Mouse (Mus musculus) forebrain, embryonic 16.5 days (tissue): Measurements from ENCODE around the gene Chd2. TPM values are rescaled to one million over a fixed set of nuclear protein-coding genes. Genes with fewer than 3 reads are reported as not detected.
A peak's percentile ranks its signal among the peaks of the same experiment; 100 is the strongest.

ENCODE experiments used
- ATAC-seq: fragments of 200-750 bp; cut with Nextera tagmentation; 2 replicates; pipeline ENCODE4 v1.8.0; 2017; ENCODE audit warnings: mild to moderate bottlenecking, moderate library complexity
- H3K27ac ChIP-seq: fragments of 300-500 bp; sonication (generic); 2 replicates; pipeline ENCODE4 v1.5.1; 2014; ENCODE audit warnings: low read length, control low read depth
- H3K27me3 ChIP-seq: fragments of 300-500 bp; sonication (generic); replicated peaks from 2 replicates; pipeline ENCODE4 v1.6.1; 2014; ENCODE audit warnings: low read length; ENCODE audit not compliant: control insufficient read depth, insufficient read depth
- H3K36me3 ChIP-seq: fragments of 300-500 bp; sonication (generic); 2 replicates; pipeline ENCODE4 v1.6.1; 2014; ENCODE audit not compliant: control insufficient read depth, insufficient read depth
- H3K4me1 ChIP-seq: fragments of 300-500 bp; sonication (generic); replicated peaks from 2 replicates; pipeline ENCODE4 v1.6.1; 2014; ENCODE audit warnings: low read length; ENCODE audit not compliant: control insufficient read depth, insufficient read depth
- H3K4me2 ChIP-seq: fragments of 300-500 bp; sonication (generic); 2 replicates; pipeline ENCODE4 v1.6.1; 2014; ENCODE audit warnings: mild to moderate bottlenecking, low read length, control low read depth
- H3K4me3 ChIP-seq: fragments of 300-500 bp; sonication (generic); replicated peaks from 2 replicates; pipeline ENCODE4 v1.5.1; 2014; ENCODE audit warnings: mild to moderate bottlenecking, low read length, control low read depth
- H3K9ac ChIP-seq: fragments of 300-500 bp; sonication (generic); replicated peaks from 2 replicates; pipeline ENCODE4 v1.6.1; 2014; ENCODE audit warnings: low read depth, low read length, control low read depth
- H3K9me3 ChIP-seq: fragments of 300-500 bp; sonication (generic); 2 replicates; pipeline ENCODE4 v1.6.1; 2016; ENCODE audit warnings: low read length; ENCODE audit not compliant: control insufficient read depth
- WGBS: fragments of 180-500 bp; shearing (Covaris S2); extraction: QIAGEN DNeasy Blood & Tissue Kit; methylation state at CpG from one replicate; pipeline ENCODE4 v1.1.7; 2014; 5-methylcytosine and 5-hydroxymethylcytosine counted together
- polyA plus RNA-seq: library from polyadenylated mRNA; unstranded; fragments of >200 nt; fragmentation: Nextera tagmentation; extraction: Ambion mirVana; gene quantifications from 2 replicates; pipeline ENCODE4 v1.2.1, GENCODE M21; 2015

The Chd2 gene
- polyA plus RNA-seq, 1 experiment from 2014 or later: 60.2 TPM

GRCm38 (mm10) chr7:73419375-73419774 is 122.3 kb downstream of the Chd2 start:
- Histone ChIP-seq H3K4me1 (peaks cover 24% of the 10 kb centered on the region), H3K9ac (no peak overlapping the region), H3K27me3 (no peaks in the 10 kb centered on the region), H3K9me3 (no peaks in the 10 kb centered on the region), H3K4me3 (no peak overlapping the region), H3K4me2 (no peak overlapping the region), H3K27ac (no peak overlapping the region), H3K36me3 (peaks cover 7% of the 10 kb centered on the region; the same call in 1 of the 2 replicates)
- whole genome bisulfite sequencing: 33% methylated on average over 7 of the region's 7 CpGs
- no peak for ATAC-seq

- H3K36me3 ChIP-seq: peaks cover 7% of the 10 kb centered on the region; the same call in 1 of the 2 replicates
- ATAC-seq: no peak
- no peaks in the 10 kb centered on the region for H3K9me3 ChIP-seq
- no peaks in the 10 kb centered on the region for H3K27me3 ChIP-seq
- H3K4me2 ChIP-seq: no peak overlapping the region
- peaks cover 23% of the 10 kb centered on the region for H3K4me1 ChIP-seq
- no peak overlapping the region for H3K4me3 ChIP-seq
- no peak overlapping the region for H3K9ac ChIP-seq
- H3K27ac ChIP-seq: no peak overlapping the region
- WGBS: 64% methylated on average over 14 of the region's 14 CpGs
Observed at GRCm38 (mm10) chr7:73414192-73414591, 127.4 kb downstream of the Chd2 start.

- 36% methylated on average over 7 of the region's 7 CpGs for WGBS
- Histone ChIP-seq H3K4me2 (no peak overlapping the region), H3K27me3 (no peaks in the 10 kb centered on the region), H3K4me3 (no peak overlapping the region), H3K27ac (peak overlapping the region; percentile 37), H3K9ac (0 out of 2 replicates have a peak overlapping the region, but pooled peaks have one; percentile 6), H3K4me1 (peaks cover 17% of the 10 kb centered on the region), H3K36me3 (peaks cover 1% of the 10 kb centered on the region; the same call in 1 of the 2 replicates), H3K9me3 (no peaks in the 10 kb centered on the region)
- ATAC-seq: 0 out of 2 replicates have a peak, but pooled peaks have one; percentile 17
Observed at GRCm38 (mm10) chr7:73412419-73412818, 129.2 kb downstream of the Chd2 start.

- no peaks in the 10 kb centered on the region for H3K27me3 ChIP-seq
- ATAC-seq: peak; percentile 19
- H3K4me1 ChIP-seq: peaks cover 17% of the 10 kb centered on the region
- H3K36me3 ChIP-seq: no peaks in the 10 kb centered on the region
- no peak overlapping the region for H3K4me2 ChIP-seq
- H3K9ac ChIP-seq: 0 out of 2 replicates have a peak overlapping the region, but pooled peaks have one; percentile 6
- WGBS: 74% methylated on average over 4 of the region's 4 CpGs
- H3K9me3 ChIP-seq: no peaks in the 10 kb centered on the region
- H3K27ac ChIP-seq: peak overlapping the region; percentile 37
- no peak overlapping the region for H3K4me3 ChIP-seq
Observed at GRCm38 (mm10) chr7:73411986-73412385, 129.6 kb downstream of the Chd2 start.

GRCm38 (mm10) chr7:73411523-73411922 is 130.1 kb downstream of the Chd2 start:
- WGBS: 52% methylated on average over 7 of the region's 7 CpGs
- no peak overlapping the region for H3K4me2 ChIP-seq
- no peak overlapping the region for H3K27ac ChIP-seq
- no peak for ATAC-seq
- no peak overlapping the region for H3K9ac ChIP-seq
- H3K36me3 ChIP-seq: peaks cover 2% of the 10 kb centered on the region; the same call in 1 of the 2 replicates
- H3K27me3 ChIP-seq: no peaks in the 10 kb centered on the region
- H3K9me3 ChIP-seq: no peaks in the 10 kb centered on the region
- peaks cover 17% of the 10 kb centered on the region for H3K4me1 ChIP-seq
- no peak overlapping the region for H3K4me3 ChIP-seq

GRCm38 (mm10) chr7:73405550-73405949 is 136.1 kb downstream of the Chd2 start:
- Histone ChIP-seq H3K9ac (no peak overlapping the region), H3K36me3 (peaks cover 5% of the 10 kb centered on the region; the same call in 1 of the 2 replicates), H3K27me3 (no peaks in the 10 kb centered on the region), H3K4me3 (no peak overlapping the region), H3K27ac (no peak overlapping the region), H3K9me3 (no peaks in the 10 kb centered on the region), H3K4me2 (no peak overlapping the region), H3K4me1 (peaks cover 10% of the 10 kb centered on the region)
- no peak for ATAC-seq
- 86% methylated on average over 11 of the region's 11 CpGs for WGBS

- ATAC-seq: no peak
- Histone ChIP-seq H3K27me3 (no peaks in the 10 kb centered on the region), H3K4me3 (no peak overlapping the region), H3K4me2 (no peak overlapping the region), H3K9me3 (no peaks in the 10 kb centered on the region), H3K27ac (no peak overlapping the region), H3K36me3 (peaks cover 5% of the 10 kb centered on the region; the same call in 1 of the 2 replicates), H3K9ac (no peak overlapping the region), H3K4me1 (peaks cover 30% of the 10 kb centered on the region)
- 52% methylated on average over 3 of the region's 3 CpGs for WGBS
Observed at GRCm38 (mm10) chr7:73403538-73403937, 138.1 kb downstream of the Chd2 start.

- no peak overlapping the region for H3K4me2 ChIP-seq
- no peaks in the 10 kb centered on the region for H3K27me3 ChIP-seq
- WGBS: 92% methylated on average over 1 of the region's 1 CpGs
- ATAC-seq: no peak
- H3K36me3 ChIP-seq: peaks cover 5% of the 10 kb centered on the region; the same call in 1 of the 2 replicates
- no peak overlapping the region for H3K4me3 ChIP-seq
- H3K9ac ChIP-seq: no peak overlapping the region
- no peak overlapping the region; the same call in 1 of the 2 replicates for H3K27ac ChIP-seq
- H3K4me1 ChIP-seq: peaks cover 39% of the 10 kb centered on the region
- H3K9me3 ChIP-seq: no peaks in the 10 kb centered on the region
Observed at GRCm38 (mm10) chr7:73402671-73403070, 139.0 kb downstream of the Chd2 start.

GRCm38 (mm10) chr7:73402106-73402505 is 139.5 kb downstream of the Chd2 start:
- peaks cover 5% of the 10 kb centered on the region; the same call in 1 of the 2 replicates for H3K36me3 ChIP-seq
- WGBS: 0% methylated on average over 2 of the region's 2 CpGs
- no peak overlapping the region for H3K4me2 ChIP-seq
- no peak overlapping the region for H3K27ac ChIP-seq
- no peak for ATAC-seq
- no peak overlapping the region for H3K9ac ChIP-seq
- no peak overlapping the region for H3K4me3 ChIP-seq
- H3K9me3 ChIP-seq: no peaks in the 10 kb centered on the region
- no peaks in the 10 kb centered on the region for H3K27me3 ChIP-seq
- peaks cover 39% of the 10 kb centered on the region for H3K4me1 ChIP-seq
